Comparison of ENCODE assay signal across 24 mouse cellular contexts in genomic region chr4:116141736-116142135, GRCm38 (mm10). TPM values are rescaled to one million over a fixed set of nuclear protein-coding genes. Genes with fewer than 3 reads are reported as not detected.
DNase-seq lines count a peak whose midpoint lies in the region; ATAC-seq and TF ChIP-seq lines count a peak whose summit lies in the region.
"Had no signal": no experiment of that assay in that cellular context is flagged by ENCODE, and none has a peak within 500 bp of the region (broad histone marks: within the 10 kb centered on the region; RNA-seq: fewer than 3 reads in every experiment).

No protein-coding gene starts in this region.

- WGBS in heart, embryonic 13.5 days = 62% methylated on average over 1 of the region's 1 CpGs
- 61% methylated on average over 1 of the region's 1 CpGs for WGBS in heart, embryonic 11.5 days (ENCODE audit: insufficient replicate concordance)
- 73% methylated on average over 1 of the region's 1 CpGs for WGBS in midbrain, embryonic 11.5 days
- 85% methylated on average over 1 of the region's 1 CpGs for WGBS in midbrain, postnatal 0 days
- 76% methylated on average over 1 of the region's 1 CpGs for WGBS in intestine, embryonic 15.5 days

- peak; percentile 67 for DNase-seq in midbrain, embryonic 11.5 days (ENCODE audit: low spot score, missing footprints)
- no peak for DNase-seq in midbrain, postnatal 0 days (ENCODE audit: low spot score)
- DNase-seq in ZHBTc4 (ENCODE audit: low read depth, low spot score) = peak; percentile 59
- DNase-seq in lung, postnatal 14 days = no peak
- DNase-seq: adrenal gland, postnatal 25 days; cerebellum, postnatal 36 days; gastrocnemius, postnatal 10 days; heart, adult 2 months; heart, postnatal 36 days had no signal

- H3K27me3 ChIP-seq in heart, embryonic 13.5 days (replicated peaks) = peaks cover 15% of the 10 kb centered on the region
- peaks cover 6% of the 10 kb centered on the region; the same call in 1 of the 2 replicates for H3K27me3 ChIP-seq in heart, embryonic 11.5 days (ENCODE audit: control insufficient read depth, insufficient read depth, low read length)
- H3K27me3 ChIP-seq in midbrain, embryonic 11.5 days (ENCODE audit: control insufficient read depth, insufficient read depth, low read length) = peaks cover 6% of the 10 kb centered on the region
- H3K27me3 ChIP-seq in midbrain, postnatal 0 days (ENCODE audit: insufficient read depth, low read length) = 0 out of 2 replicates have a peak, but pooled peaks cover 3% of the 10 kb centered on the region
- H3K27me3 ChIP-seq in intestine, embryonic 15.5 days (replicated peaks) = no peaks in the 10 kb centered on the region

- H3K9ac ChIP-seq in heart, embryonic 13.5 days = no peak overlapping the region
- H3K9ac ChIP-seq in heart, embryonic 11.5 days (ENCODE audit: low read depth, low read length) = no peak overlapping the region
- no peak overlapping the region for H3K9ac ChIP-seq in midbrain, embryonic 11.5 days (ENCODE audit: low read length)
- no peak overlapping the region for H3K9ac ChIP-seq in midbrain, postnatal 0 days (replicated peaks; ENCODE audit: low read length, poor library complexity, severe bottlenecking)
- H3K9ac ChIP-seq in intestine, embryonic 15.5 days = no peak overlapping the region
- H3K9ac ChIP-seq: heart, embryonic 12.5 days; hindbrain, embryonic 15.5 days had no signal

- TF ChIP-seq POLR2A in cortical plate, adult 2 months (IDR thresholded peaks at IDR 0.05; ENCODE audit: extremely low read depth, insufficient read depth, low read length) = no peak

- H3K4me3 ChIP-seq in heart, embryonic 13.5 days = no peak overlapping the region
- no peak overlapping the region for H3K4me3 ChIP-seq in heart, embryonic 11.5 days (ENCODE audit: low read depth, low read length)
- H3K4me3 ChIP-seq in midbrain, embryonic 11.5 days (ENCODE audit: low read depth, low read length) = no peak overlapping the region
- H3K4me3 ChIP-seq in midbrain, postnatal 0 days (ENCODE audit: low read depth, low read length) = no peak overlapping the region
- H3K4me3 ChIP-seq in cortical plate, adult 2 months (ENCODE audit: insufficient read depth, low read length) = no peak overlapping the region
- no peak overlapping the region for H3K4me3 ChIP-seq in intestine, embryonic 15.5 days (replicated peaks)
- H3K4me3 ChIP-seq: embryonic facial prominence, embryonic 10.5 days; heart, adult 2 months; heart, embryonic 12.5 days; hindbrain, embryonic 15.5 days had no signal

- 0 out of 2 replicates have a peak, but pooled peaks cover 9% of the 10 kb centered on the region for H3K36me3 ChIP-seq in heart, embryonic 13.5 days
- H3K36me3 ChIP-seq in heart, embryonic 11.5 days (ENCODE audit: control insufficient read depth, insufficient read depth, low read length) = no peaks in the 10 kb centered on the region
- H3K36me3 ChIP-seq in midbrain, embryonic 11.5 days (ENCODE audit: control insufficient read depth, insufficient read depth, low read length) = no peaks in the 10 kb centered on the region
- no peaks in the 10 kb centered on the region for H3K36me3 ChIP-seq in midbrain, postnatal 0 days (ENCODE audit: insufficient read depth, low read length)
- no peaks in the 10 kb centered on the region for H3K36me3 ChIP-seq in intestine, embryonic 15.5 days
- H3K36me3 ChIP-seq: embryonic facial prominence, embryonic 10.5 days; heart, embryonic 12.5 days; hindbrain, embryonic 15.5 days had no signal

- 0 out of 2 replicates have a peak overlapping the region, but pooled peaks have one; percentile 8 for H3K27ac ChIP-seq in heart, embryonic 13.5 days (replicated peaks)
- no peak overlapping the region for H3K27ac ChIP-seq in heart, embryonic 11.5 days (ENCODE audit: low read depth, low read length)
- no peak overlapping the region for H3K27ac ChIP-seq in midbrain, embryonic 11.5 days (ENCODE audit: low read depth, low read length)
- H3K27ac ChIP-seq in midbrain, postnatal 0 days (ENCODE audit: low read depth, low read length) = no peak overlapping the region
- peak overlapping the region; percentile 35; the same call in 1 of the 2 replicates for H3K27ac ChIP-seq in cortical plate, adult 2 months (ENCODE audit: insufficient read depth, low read length)
- H3K27ac ChIP-seq in intestine, embryonic 15.5 days = no peak overlapping the region
- H3K27ac ChIP-seq: embryonic facial prominence, embryonic 10.5 days; heart, adult 2 months; hindbrain, embryonic 15.5 days had no signal

- H3K4me2 ChIP-seq in heart, embryonic 13.5 days = no peak overlapping the region
- no peak overlapping the region for H3K4me2 ChIP-seq in heart, embryonic 11.5 days
- H3K4me2 ChIP-seq in midbrain, embryonic 11.5 days = no peak overlapping the region
- no peak overlapping the region for H3K4me2 ChIP-seq in midbrain, postnatal 0 days (ENCODE audit: low read depth, low read length, poor library complexity, severe bottlenecking)
- H3K4me2 ChIP-seq in intestine, embryonic 15.5 days (replicated peaks) = no peak overlapping the region
- H3K4me2 ChIP-seq: heart, embryonic 12.5 days; hindbrain, embryonic 15.5 days had no signal

- H3K4me1 ChIP-seq in heart, embryonic 13.5 days = peaks cover 33% of the 10 kb centered on the region
- H3K4me1 ChIP-seq in heart, embryonic 11.5 days (ENCODE audit: control insufficient read depth, insufficient read depth, low read length) = peaks cover 5% of the 10 kb centered on the region; the same call in 1 of the 2 replicates
- H3K4me1 ChIP-seq in midbrain, embryonic 11.5 days (ENCODE audit: control insufficient read depth, insufficient read depth, low read length) = peaks cover 2% of the 10 kb centered on the region; the same call in 1 of the 2 replicates
- H3K4me1 ChIP-seq in midbrain, postnatal 0 days (ENCODE audit: insufficient read depth, low read length) = peaks cover 13% of the 10 kb centered on the region
- H3K4me1 ChIP-seq in cortical plate, adult 2 months (ENCODE audit: control insufficient read depth, insufficient read depth, low read length) = peaks cover 1% of the 10 kb centered on the region; the same call in 1 of the 2 replicates
- H3K4me1 ChIP-seq in intestine, embryonic 15.5 days (replicated peaks) = peaks cover 7% of the 10 kb centered on the region; the same call in 1 of the 2 replicates

- no peak for ATAC-seq in heart, embryonic 13.5 days (ENCODE audit: extremely low read depth, insufficient number of reproducible peaks, low FRiP score, low TSS enrichment)
- no peak for ATAC-seq in heart, embryonic 11.5 days (replicated peaks; ENCODE audit: insufficient number of reproducible peaks, low FRiP score, low TSS enrichment)
- no peak for ATAC-seq in midbrain, embryonic 11.5 days (ENCODE audit: low FRiP score)
- ATAC-seq in midbrain, postnatal 0 days (ENCODE audit: low FRiP score) = no peak
- no peak for ATAC-seq in intestine, embryonic 15.5 days
- ATAC-seq: activated CD4-positive, CD25-positive, alpha-beta regulatory T cell, adult 4 months; forebrain, embryonic 14.5 days; inflammation-experienced regulatory T-cells, adult 6 months had no signal

- no peaks in the 10 kb centered on the region for H3K9me3 ChIP-seq in heart, embryonic 13.5 days
- no peaks in the 10 kb centered on the region for H3K9me3 ChIP-seq in heart, embryonic 11.5 days (replicated peaks; ENCODE audit: control insufficient read depth, low read length)
- no peaks in the 10 kb centered on the region for H3K9me3 ChIP-seq in midbrain, embryonic 11.5 days (ENCODE audit: control insufficient read depth, low read length)
- no peaks in the 10 kb centered on the region for H3K9me3 ChIP-seq in midbrain, postnatal 0 days (ENCODE audit: low read length)
- H3K9me3 ChIP-seq in intestine, embryonic 15.5 days = no peaks in the 10 kb centered on the region
- H3K9me3 ChIP-seq: embryonic facial prominence, embryonic 10.5 days; G1E; heart, embryonic 12.5 days; hindbrain, embryonic 15.5 days had no signal

- no peak for TF ChIP-seq CTCF in midbrain, postnatal 0 days (IDR thresholded peaks at IDR 0.05)
- TF ChIP-seq CTCF in cortical plate, adult 2 months (IDR thresholded peaks at IDR 0.05; ENCODE audit: extremely low read depth, insufficient read depth, low read length) = no peak

RNA-seq across cellular contexts. Expression of gene Lurap1, which starts 9.4 kb away (rescaled TPM):
- polyA plus RNA-seq in heart, embryonic 13.5 days (2015; fragmentation: Nextera tagmentation; extraction: Ambion mirVana) = 1.8 and 2.1 TPM in 2 replicates
- 1.6 and 2.3 TPM in 2 replicates for polyA plus RNA-seq in heart, embryonic 11.5 days (2014; fragmentation: Nextera tagmentation; extraction: Ambion mirVana)
- polyA plus RNA-seq in midbrain, embryonic 11.5 days (2014; fragmentation: Nextera tagmentation; extraction: Ambion mirVana) = 1.5 and 1.8 TPM in 2 replicates
- total RNA-seq in midbrain, postnatal 0 days (2014; rRNA removed) = 5.2 and 5.6 TPM in 2 replicates
- 2.4 and 2.6 TPM in 2 replicates for polyA plus RNA-seq in midbrain, postnatal 0 days (2015; fragmentation: Nextera tagmentation; extraction: Ambion mirVana)
- polyA plus RNA-seq in cortical plate, adult 2 months (2012; rRNA removed) = 14.2 TPM in 2 replicates
- polyA plus RNA-seq in intestine, embryonic 15.5 days (2015; fragmentation: Nextera tagmentation; extraction: Ambion mirVana) = 1.5 and 1.6 TPM in 2 replicates

RNA-seq across cellular contexts. Expression of gene Pomgnt1, which starts 18.1 kb away (rescaled TPM):
- 56.9 and 61.5 TPM in 2 replicates for polyA plus RNA-seq in heart, embryonic 13.5 days (2015; fragmentation: Nextera tagmentation; extraction: Ambion mirVana)
- 57.9 and 62.2 TPM in 2 replicates for polyA plus RNA-seq in heart, embryonic 11.5 days (2014; fragmentation: Nextera tagmentation; extraction: Ambion mirVana)
- 46.6 and 48.4 TPM in 2 replicates for polyA plus RNA-seq in midbrain, embryonic 11.5 days (2014; fragmentation: Nextera tagmentation; extraction: Ambion mirVana)
- total RNA-seq in midbrain, postnatal 0 days (2014; rRNA removed) = 78.5 and 80.9 TPM in 2 replicates
- polyA plus RNA-seq in midbrain, postnatal 0 days (2015; fragmentation: Nextera tagmentation; extraction: Ambion mirVana) = 58.1 and 61.9 TPM in 2 replicates
- polyA plus RNA-seq in cortical plate, adult 2 months (2012; rRNA removed) = 80.3 and 84.4 TPM in 2 replicates
- polyA plus RNA-seq in intestine, embryonic 15.5 days (2015; fragmentation: Nextera tagmentation; extraction: Ambion mirVana) = 45.8 and 48.0 TPM in 2 replicates

RNA-seq across cellular contexts. Expression of gene Rad54l, which starts 18.2 kb away (rescaled TPM):
- 20.9 and 21.5 TPM in 2 replicates for polyA plus RNA-seq in heart, embryonic 13.5 days (2015; fragmentation: Nextera tagmentation; extraction: Ambion mirVana)
- polyA plus RNA-seq in heart, embryonic 11.5 days (2014; fragmentation: Nextera tagmentation; extraction: Ambion mirVana) = 24.3 and 29.1 TPM in 2 replicates
- polyA plus RNA-seq in midbrain, embryonic 11.5 days (2014; fragmentation: Nextera tagmentation; extraction: Ambion mirVana) = 55.8 and 61.0 TPM in 2 replicates
- 1.9 and 3.0 TPM in 2 replicates for total RNA-seq in midbrain, postnatal 0 days (2014; rRNA removed)
- 2.4 and 2.5 TPM in 2 replicates for polyA plus RNA-seq in midbrain, postnatal 0 days (2015; fragmentation: Nextera tagmentation; extraction: Ambion mirVana)
- 0.81 and 1.1 TPM in 2 replicates for polyA plus RNA-seq in cortical plate, adult 2 months (2012; rRNA removed)
- 26.7 and 27.1 TPM in 2 replicates for polyA plus RNA-seq in intestine, embryonic 15.5 days (2015; fragmentation: Nextera tagmentation; extraction: Ambion mirVana)

RNA-seq across cellular contexts. Expression of gene Tspan1, which starts 25.7 kb away (rescaled TPM):
- 0.22 and 0.45 TPM in 2 replicates for polyA plus RNA-seq in heart, embryonic 13.5 days (2015; fragmentation: Nextera tagmentation; extraction: Ambion mirVana)
- polyA plus RNA-seq in heart, embryonic 11.5 days (2014; fragmentation: Nextera tagmentation; extraction: Ambion mirVana) = not detected in 2 replicates
- not detected in 2 replicates for polyA plus RNA-seq in midbrain, embryonic 11.5 days (2014; fragmentation: Nextera tagmentation; extraction: Ambion mirVana)
- 0.57 and 0.77 TPM in 2 replicates for total RNA-seq in midbrain, postnatal 0 days (2014; rRNA removed)
- 0.26 and 0.31 TPM in 2 replicates for polyA plus RNA-seq in midbrain, postnatal 0 days (2015; fragmentation: Nextera tagmentation; extraction: Ambion mirVana)
- polyA plus RNA-seq in cortical plate, adult 2 months (2012; rRNA removed) = 0.26 and 0.27 TPM in 2 replicates
- polyA plus RNA-seq in intestine, embryonic 15.5 days (2015; fragmentation: Nextera tagmentation; extraction: Ambion mirVana) = 35.7 and 43.6 TPM in 2 replicates
- total RNA-seq: adrenal gland, adult 18-20 months; adrenal gland, postnatal 25 days; gastrocnemius, postnatal 10 days; heart, adult 2 months; heart, postnatal 36 days had no signal
- polyA plus RNA-seq: activated CD4-positive, CD25-positive, alpha-beta regulatory T cell, adult 4 months; forebrain, embryonic 14.5 days; G1E; heart, embryonic 12.5 days; heart, postnatal 0 days; hindbrain, embryonic 11.5 days; inflammation-experienced regulatory T-cells, adult 6 months had no signal

RNA-seq across cellular contexts. Expression of gene 1700042G07Rik, which starts 31.4 kb away (rescaled TPM):
- not detected in 2 replicates for polyA plus RNA-seq in heart, embryonic 13.5 days (2015; fragmentation: Nextera tagmentation; extraction: Ambion mirVana)
- not detected in 2 replicates for polyA plus RNA-seq in heart, embryonic 11.5 days (2014; fragmentation: Nextera tagmentation; extraction: Ambion mirVana)
- polyA plus RNA-seq in midbrain, embryonic 11.5 days (2014; fragmentation: Nextera tagmentation; extraction: Ambion mirVana) = not detected in 2 replicates
- not detected in 2 replicates for total RNA-seq in midbrain, postnatal 0 days (2014; rRNA removed)
- polyA plus RNA-seq in midbrain, postnatal 0 days (2015; fragmentation: Nextera tagmentation; extraction: Ambion mirVana) = not detected in 2 replicates
- not detected in 2 replicates for polyA plus RNA-seq in cortical plate, adult 2 months (2012; rRNA removed)
- not detected in 2 replicates for polyA plus RNA-seq in intestine, embryonic 15.5 days (2015; fragmentation: Nextera tagmentation; extraction: Ambion mirVana)
- total RNA-seq: adrenal gland, adult 18-20 months; adrenal gland, postnatal 25 days; G1E; gastrocnemius, postnatal 10 days; heart, adult 2 months; heart, postnatal 36 days had no signal
- polyA plus RNA-seq: activated CD4-positive, CD25-positive, alpha-beta regulatory T cell, adult 4 months; embryonic facial prominence, embryonic 10.5 days; embryonic facial prominence, embryonic 14.5 days; forebrain, embryonic 14.5 days; G1E; heart, embryonic 12.5 days; heart, postnatal 0 days; hindbrain, embryonic 11.5 days; hindbrain, embryonic 15.5 days; inflammation-experienced regulatory T-cells, adult 6 months had no signal

Comparison
In these comparisons a context has a peak if more than half of its experiments do, and no peak if none do; other contexts are left out.
1. H3K27ac ChIP-seq: peak in heart, embryonic 13.5 days (single experiment) and cortical plate, adult 2 months (single experiment); none in heart, embryonic 11.5 days (single experiment), midbrain, embryonic 11.5 days (single experiment), midbrain, postnatal 0 days (single experiment) and intestine, embryonic 15.5 days (single experiment).
2. DNase-seq: peak in midbrain, embryonic 11.5 days (single experiment) and ZHBTc4 (single experiment); none in midbrain, postnatal 0 days (single experiment) and lung, postnatal 14 days (single experiment).